Comparison of ENCODE assay signal across 8 mouse cellular contexts in genomic region chr2:25546811-25547491, GRCm38 (mm10). TPM values are rescaled to one million over a fixed set of nuclear protein-coding genes. Genes with fewer than 3 reads are reported as not detected.
DNase-seq lines count a peak whose midpoint lies in the region; ATAC-seq lines count a peak whose summit lies in the region.

Traf2 (minus strand) TSS chr2:25546940.

- H3K9ac ChIP-seq in hindbrain, embryonic 15.5 days = peak within 1 kb of the TSS; percentile 61

- H3K4me3 ChIP-seq in hindbrain, embryonic 15.5 days = peak within 1 kb of the TSS; percentile 67

- peak; percentile 100 for ATAC-seq in hindbrain, embryonic 15.5 days (ENCODE audit: low FRiP score, low read depth)

- peak within 1 kb of the TSS; percentile 35; the same call in 1 of the 2 replicates for H3K27ac ChIP-seq in hindbrain, embryonic 15.5 days (replicated peaks)

- H3K4me2 ChIP-seq in hindbrain, embryonic 15.5 days = peak within 1 kb of the TSS; percentile 87

- peak; percentile 99 for DNase-seq in T-cell, adult 2 months (ENCODE audit: low spot score)
- DNase-seq in cerebellum, postnatal 36 days = peak; percentile 98
- peak; percentile 98 to 99 for DNase-seq in frontal cortex, postnatal 36 days (ENCODE audit: low spot score in 2 of 2)
- DNase-seq in left cerebral cortex, adult 11 months (ENCODE audit: low spot score) = peak; percentile 98
- peak; percentile 99 to 100 for DNase-seq in lung, postnatal 4 days
- peak; percentile 96 for DNase-seq in retina, postnatal 7 days (ENCODE audit: low read depth, low spot score)
- DNase-seq in urinary bladder, adult 2 months (ENCODE audit: low spot score) = peak; percentile 97

- no peaks in the 10 kb centered on the region for H3K36me3 ChIP-seq in hindbrain, embryonic 15.5 days

- 3% methylated on average over 47 of the region's 48 CpGs for WGBS in hindbrain, embryonic 15.5 days

- peaks cover 15% of the 10 kb centered on the region for H3K4me1 ChIP-seq in hindbrain, embryonic 15.5 days (replicated peaks)

- H3K9me3 ChIP-seq in hindbrain, embryonic 15.5 days = no peaks in the 10 kb centered on the region

- no peaks in the 10 kb centered on the region for H3K27me3 ChIP-seq in hindbrain, embryonic 15.5 days

RNA-seq across cellular contexts. Expression of gene Traf2, which starts in this region (rescaled TPM):
- 16.5 and 19.4 TPM in 2 replicates for polyA plus RNA-seq in hindbrain, embryonic 15.5 days (2015; fragmentation: Nextera tagmentation; extraction: Ambion mirVana)
- polyA plus RNA-seq in urinary bladder, adult 2 months (2012; rRNA removed) = 15.5 and 15.7 TPM in 2 replicates

Comparison
In these comparisons a context has a peak if more than half of its experiments do, and no peak if none do; other contexts are left out.
1. Peak in every context shown above with its lines: DNase-seq, ATAC-seq, H3K4me3 ChIP-seq and H3K27ac ChIP-seq.